Mouse (Mus musculus): ENCODE measurements at regions not wholly inside any gene's neighbourhood (a gene's known extent, or its start where the extent isn't known, plus 50 kb on each side); places are given as distances from the start of the nearest gene placed in this dataset.

DNA sequence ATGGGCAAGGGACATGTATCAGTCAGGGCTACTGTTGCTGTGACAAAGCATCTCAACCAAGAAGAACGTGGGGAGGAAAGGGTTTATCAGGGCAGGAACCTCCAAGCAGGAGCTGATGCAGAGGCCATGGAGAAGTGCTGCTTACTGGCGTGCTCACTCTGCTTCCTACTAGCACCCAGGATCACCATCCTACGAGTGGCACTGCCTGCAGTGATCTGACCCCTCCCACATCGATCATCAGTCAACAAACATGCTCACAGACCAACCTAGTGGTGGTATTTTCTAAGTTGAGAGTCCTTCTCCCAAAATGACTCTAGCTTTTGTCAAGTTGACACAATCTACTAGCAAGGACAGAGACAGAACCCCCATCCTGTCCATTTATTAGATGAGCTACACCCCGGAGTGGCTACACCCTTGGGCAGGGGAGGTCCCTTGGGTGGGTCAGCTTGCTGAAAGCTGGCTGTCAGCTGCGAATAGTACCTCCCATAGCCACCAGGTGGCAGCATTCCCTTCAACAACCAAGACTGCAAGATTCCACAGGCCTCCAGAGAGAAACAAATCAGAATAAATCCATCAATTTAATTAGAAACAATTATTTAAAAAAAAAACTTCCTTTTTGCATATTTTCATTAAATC lies 99.9 kb upstream of the Ralgapa2 start:
- H3K4me1 ChIP-seq (replicated peaks; ENCODE audit: control insufficient read depth, insufficient read depth, low read length), result no peaks in the 10 kb centered on the region
- peak; percentile 89 for DNase-seq (ENCODE audit: low spot score)
- no peak overlapping the region for H3K27ac ChIP-seq (ENCODE audit: low read depth, low read length)
- peak; percentile 39 for ATAC-seq (replicated peaks; ENCODE audit: low FRiP score)
- no peaks in the 10 kb centered on the region for H3K36me3 ChIP-seq (ENCODE audit: control insufficient read depth, insufficient read depth, low read length)
- 47% methylated on average over 6 of the region's 6 CpGs for WGBS
- no peak overlapping the region for H3K4me3 ChIP-seq (ENCODE audit: low read depth, low read length)
- H3K4me2 ChIP-seq (ENCODE audit: low read depth, low read length, severe bottlenecking), result no peak overlapping the region
- H3K27me3 ChIP-seq (ENCODE audit: control insufficient read depth, insufficient read depth, low read length), result no peaks in the 10 kb centered on the region; the same call in 1 of the 2 replicates
- H3K9ac ChIP-seq (ENCODE audit: low read length), result no peak overlapping the region
- no peaks in the 10 kb centered on the region for H3K9me3 ChIP-seq (ENCODE audit: control insufficient read depth, low read length)

- H3K4me3 ChIP-seq (ENCODE audit: low read depth, low read length), result 0 out of 2 replicates have a peak overlapping the region, but pooled peaks have one; percentile 14
- no peak overlapping the region for H3K9ac ChIP-seq (ENCODE audit: low read length)
These were observed 100.6 kb upstream of the Ralgapa2 start for GRCm38 (mm10) chr2:146612522-146613288.

GRCm38 (mm10) chr2:146621167-146621566 lies 109.0 kb upstream of the Ralgapa2 start:
- H3K27ac ChIP-seq (ENCODE audit: low read depth, low read length), result no peak overlapping the region
- 0 out of 2 replicates have a peak, but pooled peaks cover 2% of the 10 kb centered on the region for H3K27me3 ChIP-seq (ENCODE audit: control insufficient read depth, insufficient read depth, low read length)
- 12% methylated on average over 5 of the region's 5 CpGs for WGBS
- H3K9ac ChIP-seq (ENCODE audit: low read length), result no peak overlapping the region
- H3K4me1 ChIP-seq (replicated peaks; ENCODE audit: control insufficient read depth, insufficient read depth, low read length), result no peaks in the 10 kb centered on the region
- no peak overlapping the region for H3K4me3 ChIP-seq (ENCODE audit: low read depth, low read length)
- no peaks in the 10 kb centered on the region for H3K36me3 ChIP-seq (ENCODE audit: control insufficient read depth, insufficient read depth, low read length)
- H3K4me2 ChIP-seq (ENCODE audit: low read depth, low read length, severe bottlenecking), result no peak overlapping the region
- peak; percentile 73 for DNase-seq (ENCODE audit: low spot score)
- no peaks in the 10 kb centered on the region for H3K9me3 ChIP-seq (ENCODE audit: control insufficient read depth, low read length)
- ATAC-seq (replicated peaks; ENCODE audit: low FRiP score), result peak; percentile 61

More at GRCm38 (mm10) chr2:146612522-146613288, 100.6 kb upstream of the Ralgapa2 start:
- DNase-seq (ENCODE audit: low spot score) (peak; percentile 80), ATAC-seq (replicated peaks; ENCODE audit: low FRiP score) (0 out of 2 replicates have a peak, but pooled peaks have one; percentile 34)
- no peaks in the 10 kb centered on the region for H3K4me1 ChIP-seq (replicated peaks; ENCODE audit: control insufficient read depth, insufficient read depth, low read length)
- no peak overlapping the region for H3K27ac ChIP-seq (ENCODE audit: low read depth, low read length)
- H3K9me3 ChIP-seq (ENCODE audit: control insufficient read depth, low read length), result no peaks in the 10 kb centered on the region
- peak overlapping the region; percentile 47 for H3K4me2 ChIP-seq (ENCODE audit: low read depth, low read length, severe bottlenecking)
- no peaks in the 10 kb centered on the region for H3K36me3 ChIP-seq (ENCODE audit: control insufficient read depth, insufficient read depth, low read length)
- H3K27me3 ChIP-seq (ENCODE audit: control insufficient read depth, insufficient read depth, low read length), result no peaks in the 10 kb centered on the region; the same call in 1 of the 2 replicates
- WGBS, result 8% methylated on average over 20 of the region's 20 CpGs

DNA sequence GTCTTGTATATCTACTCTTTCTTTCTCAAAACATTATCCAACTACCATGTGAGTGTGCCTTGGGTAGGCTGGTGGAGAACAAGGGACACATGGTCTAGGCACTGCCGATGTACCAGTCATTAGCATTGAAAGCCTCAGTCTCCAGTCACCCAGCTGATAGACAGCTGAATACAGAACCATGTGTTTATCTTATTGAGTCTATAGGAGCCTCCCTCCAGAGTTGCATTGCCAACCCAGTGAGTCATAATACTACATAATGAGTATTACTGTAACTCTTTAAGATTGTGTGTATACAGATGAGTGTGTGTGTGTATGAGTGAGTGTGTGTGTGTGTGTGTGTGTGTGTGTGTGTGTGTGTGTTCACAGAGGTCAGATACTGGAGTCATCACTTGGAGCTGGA lies 110.9 kb upstream of the Ralgapa2 start:
- ATAC-seq (replicated peaks; ENCODE audit: low FRiP score), result no peak
- no peak overlapping the region for H3K9ac ChIP-seq (ENCODE audit: low read length)
- no peaks in the 10 kb centered on the region for H3K36me3 ChIP-seq (ENCODE audit: control insufficient read depth, insufficient read depth, low read length)
- H3K27me3 ChIP-seq (ENCODE audit: control insufficient read depth, insufficient read depth, low read length), result 0 out of 2 replicates have a peak, but pooled peaks cover 2% of the 10 kb centered on the region
- H3K4me2 ChIP-seq (ENCODE audit: low read depth, low read length, severe bottlenecking), result no peak overlapping the region
- no peaks in the 10 kb centered on the region for H3K4me1 ChIP-seq (replicated peaks; ENCODE audit: control insufficient read depth, insufficient read depth, low read length)
- 79% methylated on average over 1 of the region's 1 CpGs for WGBS
- no peak overlapping the region for H3K4me3 ChIP-seq (ENCODE audit: low read depth, low read length)
- H3K27ac ChIP-seq (ENCODE audit: low read depth, low read length), result no peak overlapping the region
- no peaks in the 10 kb centered on the region for H3K9me3 ChIP-seq (ENCODE audit: control insufficient read depth, low read length)
- no peak for DNase-seq (ENCODE audit: low spot score)

GRCm38 (mm10) chr2:146624207-146624606 lies 112.1 kb upstream of the Ralgapa2 start:
- Histone ChIP-seq H3K36me3 (ENCODE audit: control insufficient read depth, insufficient read depth, low read length) (no peaks in the 10 kb centered on the region), H3K9me3 (ENCODE audit: control insufficient read depth, low read length) (no peaks in the 10 kb centered on the region), H3K27ac (ENCODE audit: low read depth, low read length) (no peak overlapping the region), H3K4me3 (ENCODE audit: low read depth, low read length) (no peak overlapping the region), H3K27me3 (ENCODE audit: control insufficient read depth, insufficient read depth, low read length) (0 out of 2 replicates have a peak, but pooled peaks cover 2% of the 10 kb centered on the region), H3K4me2 (ENCODE audit: low read depth, low read length, severe bottlenecking) (no peak overlapping the region), H3K9ac (ENCODE audit: low read length) (no peak overlapping the region), H3K4me1 (replicated peaks; ENCODE audit: control insufficient read depth, insufficient read depth, low read length) (no peaks in the 10 kb centered on the region)
- ATAC-seq (replicated peaks; ENCODE audit: low FRiP score), result no peak
- WGBS, result 58% methylated on average over 5 of the region's 5 CpGs
- no peak for DNase-seq (ENCODE audit: low spot score)

DNA sequence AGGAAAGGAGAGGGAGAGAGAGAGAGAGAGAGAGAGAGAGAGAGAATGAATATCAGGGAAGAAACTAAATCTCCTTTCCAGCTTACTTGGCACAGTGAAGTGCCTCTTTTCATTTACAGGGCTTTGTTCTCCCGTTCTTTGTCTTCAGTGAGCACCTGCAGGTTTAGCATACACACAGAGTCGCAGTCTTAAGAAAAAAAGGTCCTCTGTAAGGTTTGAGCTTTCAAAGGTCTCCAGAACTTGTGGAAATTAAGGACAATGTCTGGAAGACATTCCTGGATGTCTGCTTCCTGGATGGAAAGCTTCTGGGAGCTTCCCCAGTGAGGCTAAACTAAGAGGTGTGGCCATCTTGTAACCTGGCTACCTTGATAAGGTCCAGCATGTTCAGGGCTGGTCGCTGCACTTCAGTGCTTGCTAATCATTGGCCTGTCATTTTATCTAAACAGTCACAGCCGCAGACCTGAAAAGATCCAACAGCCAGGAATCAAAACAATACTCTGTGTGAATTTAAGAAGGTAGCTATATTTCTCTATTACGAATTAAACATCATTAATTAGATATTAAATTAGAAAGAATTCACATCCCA lies 113.1 kb upstream of the Ralgapa2 start:
- no peak for ATAC-seq (replicated peaks; ENCODE audit: low FRiP score)
- 43% methylated on average over 5 of the region's 5 CpGs for WGBS
- peaks cover 4% of the 10 kb centered on the region; the same call in 1 of the 2 replicates for H3K27me3 ChIP-seq (ENCODE audit: control insufficient read depth, insufficient read depth, low read length)

GRCm38 (mm10) chr2:146626531-146626930 lies 114.4 kb upstream of the Ralgapa2 start:
- H3K4me1 ChIP-seq (replicated peaks; ENCODE audit: control insufficient read depth, insufficient read depth, low read length), result no peaks in the 10 kb centered on the region
- WGBS, result 48% methylated on average over 1 of the region's 1 CpGs
- H3K4me2 ChIP-seq (ENCODE audit: low read depth, low read length, severe bottlenecking), result no peak overlapping the region
- no peaks in the 10 kb centered on the region for H3K9me3 ChIP-seq (ENCODE audit: control insufficient read depth, low read length)
- no peak overlapping the region for H3K9ac ChIP-seq (ENCODE audit: low read length)
- ATAC-seq (replicated peaks; ENCODE audit: low FRiP score) (no peak), DNase-seq (ENCODE audit: low spot score) (no peak)
- no peak overlapping the region for H3K27ac ChIP-seq (ENCODE audit: low read depth, low read length)
- H3K36me3 ChIP-seq (ENCODE audit: control insufficient read depth, insufficient read depth, low read length), result no peaks in the 10 kb centered on the region
- H3K27me3 ChIP-seq (ENCODE audit: control insufficient read depth, insufficient read depth, low read length), result peaks cover 8% of the 10 kb centered on the region
- H3K4me3 ChIP-seq (ENCODE audit: low read depth, low read length), result no peak overlapping the region

More for the DNA sequence above, 113.1 kb upstream of the Ralgapa2 start:
- no peak for DNase-seq (ENCODE audit: low spot score)
- Histone ChIP-seq H3K9me3 (ENCODE audit: control insufficient read depth, low read length) (no peaks in the 10 kb centered on the region), H3K4me3 (ENCODE audit: low read depth, low read length) (no peak overlapping the region), H3K4me1 (replicated peaks; ENCODE audit: control insufficient read depth, insufficient read depth, low read length) (no peaks in the 10 kb centered on the region), H3K4me2 (ENCODE audit: low read depth, low read length, severe bottlenecking) (no peak overlapping the region), H3K9ac (ENCODE audit: low read length) (no peak overlapping the region), H3K27ac (ENCODE audit: low read depth, low read length) (no peak overlapping the region), H3K36me3 (ENCODE audit: control insufficient read depth, insufficient read depth, low read length) (no peaks in the 10 kb centered on the region)

GRCm38 (mm10) chr2:146630179-146630578 lies 118.0 kb upstream of the Ralgapa2 start:
- Histone ChIP-seq H3K4me2 (ENCODE audit: low read depth, low read length, severe bottlenecking) (no peak overlapping the region), H3K4me3 (ENCODE audit: low read depth, low read length) (no peak overlapping the region), H3K27me3 (ENCODE audit: control insufficient read depth, insufficient read depth, low read length) (peaks cover 18% of the 10 kb centered on the region), H3K36me3 (ENCODE audit: control insufficient read depth, insufficient read depth, low read length) (no peaks in the 10 kb centered on the region), H3K4me1 (replicated peaks; ENCODE audit: control insufficient read depth, insufficient read depth, low read length) (no peaks in the 10 kb centered on the region), H3K9me3 (ENCODE audit: control insufficient read depth, low read length) (no peaks in the 10 kb centered on the region), H3K9ac (ENCODE audit: low read length) (no peak overlapping the region), H3K27ac (ENCODE audit: low read depth, low read length) (no peak overlapping the region)
- DNase-seq (ENCODE audit: low spot score) (no peak), ATAC-seq (replicated peaks; ENCODE audit: low FRiP score) (no peak)
- 84% methylated on average over 3 of the region's 3 CpGs for WGBS
